Mouse (Mus musculus): ENCODE measurements around the gene Tmem132d. TPM values are rescaled to one million over a fixed set of nuclear protein-coding genes. Genes with fewer than 3 reads are reported as not detected.
"Not testable (repeated sequence)": the region's sequence is repeated elsewhere in the genome, so short reads cannot be mapped to it uniquely, and the experiment has no call there.

The Tmem132d gene
- total RNA-seq, 1 experiment: 2.5 TPM

DNA sequence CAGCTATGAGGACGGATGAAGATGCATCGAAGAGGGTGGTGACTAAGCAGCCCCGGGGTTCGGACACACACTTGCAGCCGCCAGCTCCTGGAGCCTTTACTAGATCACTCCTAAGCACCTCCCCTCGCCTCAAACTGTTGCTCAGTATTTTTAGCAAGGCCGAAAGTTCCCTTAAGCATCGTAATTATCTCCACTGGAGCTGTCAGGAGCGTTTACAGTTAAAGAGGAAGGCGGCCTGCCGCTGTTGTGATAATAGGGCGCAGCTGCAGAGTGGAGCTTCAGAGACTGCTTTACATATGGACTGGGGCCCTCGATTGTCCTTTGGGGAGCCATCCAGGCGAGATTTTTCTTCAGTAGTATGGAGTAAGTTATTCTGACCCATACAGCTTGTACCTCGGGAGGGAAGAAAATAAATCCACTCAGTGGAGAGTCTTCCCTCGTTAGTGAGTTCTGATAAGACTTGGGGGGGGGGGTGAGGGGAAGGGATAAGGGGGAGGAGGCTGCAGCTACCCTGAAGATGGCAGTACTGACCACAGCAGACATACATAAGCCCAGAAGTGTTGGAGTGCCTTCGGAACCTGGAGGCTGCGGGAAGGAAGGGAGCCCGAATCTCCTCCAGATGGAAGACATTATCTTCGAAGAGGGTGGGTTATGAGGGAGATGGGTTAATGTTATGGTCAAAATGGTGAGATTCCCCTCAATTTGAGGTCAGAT, 681.5 kb downstream of the Tmem132d start:
- H3K4me1 ChIP-seq (ENCODE audit: control insufficient read depth in 2 of 2, insufficient read depth in 2 of 2, low read length in 2 of 2, poor library complexity in 1 of 2): no peaks in the 10 kb centered on the region
- no peaks in the 10 kb centered on the region for H3K36me3 ChIP-seq (ENCODE audit: control insufficient read depth, insufficient read depth, low read length, poor library complexity, severe bottlenecking)
- TF ChIP-seq ZNF384 (IDR thresholded peaks at IDR 0.05; ENCODE audit: low read depth, low read length): no peak
- no peak for TF ChIP-seq CHD2 (IDR thresholded peaks at IDR 0.05; ENCODE audit: low read depth, low read length)
- TF ChIP-seq HCFC1 (IDR thresholded peaks at IDR 0.05; ENCODE audit: borderline replicate concordance, insufficient read depth, low read length): no peak
- no peak for TF ChIP-seq ZC3H11A (IDR thresholded peaks at IDR 0.05; ENCODE audit: borderline replicate concordance, low read depth, low read length)
- no peak for TF ChIP-seq MAFK (IDR thresholded peaks at IDR 0.05; ENCODE audit: insufficient read depth, low read depth, low read length)
- H3K4me3 ChIP-seq (ENCODE audit: insufficient read depth in 1 of 2, low read depth in 1 of 2, low read length in 2 of 2, poor library complexity in 1 of 2, severe bottlenecking in 1 of 2): no peak overlapping the region
- DNase-seq (ENCODE audit: low read depth, low spot score): no peak
- H3K27ac ChIP-seq (ENCODE audit: insufficient read depth, low read depth, low read length, poor library complexity, severe bottlenecking): no peak overlapping the region
- in situ Hi-C loops (cut with MboI; ENCODE audit: low sequenced_read_pairs in 2 of 2, unreplicated experiment in 2 of 2): no loop called here
- H3K9ac ChIP-seq (ENCODE audit: insufficient read depth, low read depth, low read length, poor library complexity, severe bottlenecking): no peak overlapping the region
- H3K9me3 ChIP-seq (ENCODE audit: control insufficient read depth, insufficient read depth, low read depth, low read length): no peaks in the 10 kb centered on the region

DNA sequence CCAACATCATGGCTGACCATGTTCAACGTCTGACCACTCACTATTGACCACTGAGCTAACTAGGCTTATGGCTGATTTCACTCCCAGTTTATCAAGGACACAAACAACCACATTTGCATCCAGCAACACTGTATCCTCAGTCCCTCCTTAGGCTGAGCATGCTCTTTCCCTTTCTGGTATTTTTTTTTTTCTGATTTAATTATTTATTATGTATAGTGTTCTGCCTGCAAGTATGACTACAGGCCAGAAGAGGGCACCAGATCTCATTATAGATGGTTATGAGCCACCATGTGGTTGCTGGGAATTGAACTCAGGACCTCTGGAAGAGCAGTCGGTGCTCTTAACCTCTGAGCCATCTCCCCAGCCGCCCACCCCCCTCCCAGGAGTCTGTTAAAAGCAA, 683.3 kb downstream of the Tmem132d start:
- H3K4me1 ChIP-seq (ENCODE audit: control insufficient read depth in 2 of 2, insufficient read depth in 2 of 2, low read length in 2 of 2, poor library complexity in 1 of 2); H3K27ac ChIP-seq (ENCODE audit: insufficient read depth, low read depth, low read length, poor library complexity, severe bottlenecking); DNase-seq (ENCODE audit: low read depth, low spot score); H3K4me3 ChIP-seq (ENCODE audit: insufficient read depth in 1 of 2, low read depth in 1 of 2, low read length in 2 of 2, poor library complexity in 1 of 2, severe bottlenecking in 1 of 2); in situ Hi-C loops (cut with MboI; ENCODE audit: low sequenced_read_pairs in 2 of 2, unreplicated experiment in 2 of 2); H3K9me3 ChIP-seq (ENCODE audit: control insufficient read depth, insufficient read depth, low read depth, low read length); H3K36me3 ChIP-seq (ENCODE audit: control insufficient read depth, insufficient read depth, low read length, poor library complexity, severe bottlenecking); H3K9ac ChIP-seq (ENCODE audit: insufficient read depth, low read depth, low read length, poor library complexity, severe bottlenecking): not testable (repeated sequence)
- TF ChIP-seq ZNF384 (IDR thresholded peaks at IDR 0.05; ENCODE audit: low read depth, low read length): peak; percentile 80

DNA sequence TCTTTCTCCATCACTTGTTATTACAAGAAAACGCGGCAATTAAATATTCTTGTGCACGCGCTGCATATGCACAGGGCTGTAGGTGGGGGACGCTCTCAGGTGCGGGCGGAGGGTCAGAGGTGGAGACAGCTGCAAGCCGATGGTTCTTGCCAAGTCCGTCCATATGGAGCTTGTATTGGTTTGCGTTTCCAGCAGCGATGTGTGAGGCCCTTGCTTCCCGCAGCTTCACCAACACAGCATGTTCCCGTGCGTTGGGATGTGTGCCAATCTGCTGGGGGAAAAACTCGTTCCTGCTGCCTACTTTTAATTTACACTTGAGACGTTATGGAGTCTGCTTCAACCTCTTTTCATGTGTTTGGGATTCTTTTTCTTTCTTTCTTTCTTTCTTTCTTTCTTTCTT, 691.5 kb downstream of the Tmem132d start:
- TF ChIP-seq ZC3H11A (IDR thresholded peaks at IDR 0.05; ENCODE audit: borderline replicate concordance, low read depth, low read length): no peak
- no peak for TF ChIP-seq CHD2 (IDR thresholded peaks at IDR 0.05; ENCODE audit: low read depth, low read length)
- no peak for TF ChIP-seq HCFC1 (IDR thresholded peaks at IDR 0.05; ENCODE audit: borderline replicate concordance, insufficient read depth, low read length)
- TF ChIP-seq ZNF384 (IDR thresholded peaks at IDR 0.05; ENCODE audit: low read depth, low read length): no peak
- TF ChIP-seq MAFK (IDR thresholded peaks at IDR 0.05; ENCODE audit: insufficient read depth, low read depth, low read length): no peak
- Histone ChIP-seq H3K9me3 (ENCODE audit: control insufficient read depth, insufficient read depth, low read depth, low read length) (no peaks in the 10 kb centered on the region), H3K9ac (ENCODE audit: insufficient read depth, low read depth, low read length, poor library complexity, severe bottlenecking) (no peak overlapping the region), H3K4me1 (ENCODE audit: control insufficient read depth in 2 of 2, insufficient read depth in 2 of 2, low read length in 2 of 2, poor library complexity in 1 of 2) (no peaks in the 10 kb centered on the region), H3K27ac (ENCODE audit: insufficient read depth, low read depth, low read length, poor library complexity, severe bottlenecking) (no peak overlapping the region), H3K36me3 (ENCODE audit: control insufficient read depth, insufficient read depth, low read length, poor library complexity, severe bottlenecking) (no peaks in the 10 kb centered on the region), H3K4me3 (ENCODE audit: insufficient read depth in 1 of 2, low read depth in 1 of 2, low read length in 2 of 2, poor library complexity in 1 of 2, severe bottlenecking in 1 of 2) (no peak overlapping the region)
- in situ Hi-C loops (cut with MboI; ENCODE audit: low sequenced_read_pairs in 2 of 2, unreplicated experiment in 2 of 2): no loop called here
- no peak for DNase-seq (ENCODE audit: low read depth, low spot score)

Other genes starting within 250 kb of the Tmem132d start
- 30.6 and 35.7 TPM in 2 replicates for gene Fzd10, start 167.8 kb upstream of the Tmem132d start, total RNA-seq (2012; rRNA removed)